Mouse (Mus musculus) left cerebral cortex, adult 18-20 months (tissue): ENCODE data around the gene Tsc2. TPM values are rescaled to one million over a fixed set of nuclear protein-coding genes. Genes with fewer than 3 reads are reported as not detected.

Source experiments
- DNase-seq, 2 experiments: peaks; one replicate each; pipeline ENCODE4 v3.0.0; 2021 to 2022; ENCODE audit warnings: low spot score in 2 of 2, mixed read lengths in 1 of 2
- total RNA-seq, 2 experiments: library from RNA; stranded (reverse); gene quantifications; 2 replicates each; pipeline ENCODE4 v1.2.3; 2021

The Tsc2 gene
- total RNA-seq, 2 experiments from 2014 or later = 136 to 153 TPM

DNA sequence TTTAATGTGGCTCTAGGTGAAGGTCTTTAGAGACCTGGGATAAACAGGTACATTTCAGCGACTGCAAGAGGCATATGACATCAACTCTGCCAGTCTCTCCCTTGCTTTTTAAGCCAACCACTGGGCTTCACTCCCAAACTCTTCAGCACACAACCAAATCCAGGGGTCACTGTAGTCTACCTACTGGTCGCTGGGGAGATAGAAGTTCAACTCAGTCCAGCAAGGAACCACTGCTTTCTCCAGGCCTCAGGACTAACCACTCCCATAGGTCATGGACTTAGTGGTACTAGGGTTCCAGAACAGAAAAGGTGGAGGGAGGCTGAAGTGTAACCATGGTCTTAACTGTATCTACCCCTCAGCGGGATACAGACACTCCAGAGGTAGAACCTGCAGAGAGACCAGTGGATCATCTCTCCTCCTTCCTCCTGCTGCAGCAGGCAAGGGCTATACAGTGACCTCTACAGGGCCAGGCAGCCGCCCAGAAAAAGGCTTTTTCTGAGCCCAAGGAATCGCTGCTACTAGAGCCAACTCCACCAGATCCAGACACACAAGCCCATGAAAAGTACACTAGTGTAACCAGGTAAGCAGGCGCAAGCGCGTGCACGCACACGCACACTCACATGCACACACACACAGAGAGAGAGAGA lies 16.4 kb upstream of the Tsc2 start:
- no peak for DNase-seq

GRCm38 (mm10) chr17:24647493-24647892 lies 15.1 kb upstream of the Tsc2 start:
- no peak for DNase-seq

DNA sequence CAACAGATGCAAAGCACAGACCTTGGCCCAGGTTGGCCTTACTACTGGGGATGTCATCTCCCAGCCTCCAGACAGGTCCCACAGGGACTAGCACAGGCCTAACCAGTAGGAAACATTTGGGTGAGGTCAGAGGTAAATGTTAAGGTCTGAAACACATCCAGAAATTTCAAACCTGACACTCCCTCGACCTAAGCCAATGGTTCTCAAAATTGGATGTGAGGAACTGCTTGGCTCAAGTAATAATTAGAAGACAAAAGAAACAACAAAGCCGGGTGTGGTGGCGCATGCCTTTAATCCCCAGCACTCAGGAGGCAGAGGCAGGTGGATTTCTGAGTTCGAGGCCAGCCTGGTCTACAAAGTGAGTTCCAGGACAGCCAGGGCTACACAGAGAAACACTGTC lies 14.0 kb upstream of the Tsc2 start:
- no peak for DNase-seq

DNA sequence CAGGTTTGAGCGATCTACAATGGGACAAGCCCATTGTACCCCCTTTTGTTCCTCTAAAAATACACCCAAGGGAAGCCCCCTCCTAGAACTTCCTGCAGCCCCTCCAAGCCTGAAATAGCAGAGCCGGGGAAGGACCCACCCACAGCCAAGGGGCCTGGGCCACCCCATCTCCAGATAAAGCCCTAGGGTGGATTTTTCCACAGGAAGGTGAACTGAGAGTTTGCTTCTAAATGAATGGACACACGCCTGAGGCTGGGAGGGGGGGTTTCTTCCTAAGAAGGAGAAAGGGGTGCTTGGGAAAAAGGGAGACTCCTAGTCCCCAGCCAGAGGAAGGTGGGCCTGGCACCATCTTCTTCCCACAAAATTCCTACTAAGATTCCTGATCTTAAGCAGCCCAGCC lies 13.5 kb upstream of the Tsc2 start:
- DNase-seq = no peak

DNA sequence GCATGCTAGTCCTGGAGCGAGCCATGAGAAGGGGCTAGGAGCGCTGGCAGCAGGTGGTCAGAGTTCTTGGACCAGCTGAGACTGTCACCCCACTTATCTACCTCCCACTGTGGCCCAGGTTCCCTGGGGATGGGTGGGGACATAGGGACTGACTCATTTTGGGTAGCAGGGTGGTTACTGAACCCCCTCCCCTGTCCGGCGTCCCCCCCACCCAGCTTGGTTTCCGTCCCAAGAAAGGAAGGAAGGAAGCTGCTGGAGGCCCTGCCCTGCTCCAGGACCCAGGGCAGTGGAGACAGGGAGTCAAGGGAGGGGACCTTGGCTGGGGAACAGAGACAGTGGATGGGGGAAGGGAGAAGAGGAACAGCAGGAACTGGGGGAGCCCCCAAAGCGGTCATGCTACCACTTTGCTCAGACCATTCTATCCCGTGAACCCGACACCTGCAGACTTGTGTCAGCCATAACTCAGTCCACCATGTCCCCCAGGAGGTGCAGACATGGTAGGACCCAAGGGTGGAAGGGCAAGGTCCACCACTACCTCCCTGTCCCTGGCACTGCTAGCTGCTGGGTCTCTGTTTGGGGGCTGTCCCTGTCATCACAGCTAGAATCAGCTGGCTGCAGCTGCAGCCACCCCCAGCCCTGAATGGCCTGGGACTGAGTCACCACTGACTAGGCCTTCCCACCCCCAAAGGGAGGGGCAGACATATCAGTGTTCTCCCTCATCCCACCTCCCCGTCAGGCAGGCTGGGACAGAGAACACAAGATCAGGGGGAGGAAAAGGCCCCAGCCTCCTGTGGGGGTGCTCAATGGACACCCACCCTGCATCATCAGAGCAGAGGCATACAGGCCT lies 12.7 kb upstream of the Tsc2 start:
- DNase-seq = no peak

- DNase-seq = no peak
Observed at GRCm38 (mm10) chr17:24644030-24644715, 11.7 kb upstream of the Tsc2 start.

DNA sequence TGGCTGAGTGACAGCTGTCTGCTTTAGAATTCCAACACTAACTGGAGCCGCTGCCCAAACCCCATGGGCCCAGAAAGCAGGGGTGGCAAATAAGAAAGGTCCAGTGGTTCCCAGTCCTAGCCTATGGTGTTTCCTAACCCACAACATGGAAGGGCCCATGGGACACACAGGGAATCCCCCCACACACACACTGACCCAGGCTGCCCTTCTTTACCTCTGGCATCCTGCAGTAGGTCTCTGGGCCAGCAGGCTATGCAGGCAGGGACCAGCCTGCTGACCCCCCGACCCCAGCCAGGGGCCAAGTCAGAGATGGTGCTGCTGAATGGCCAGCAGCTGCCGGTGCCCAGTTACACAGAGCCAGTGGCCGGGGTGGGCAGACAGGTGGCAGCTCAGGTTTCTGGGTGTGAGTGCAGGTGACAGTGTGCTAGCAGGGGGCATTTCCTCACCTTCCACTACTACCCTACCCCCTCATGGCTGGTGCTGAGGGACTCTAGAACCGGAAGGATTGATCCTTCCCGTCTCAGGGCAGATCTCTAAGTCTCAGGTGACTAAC lies 10.4 kb upstream of the Tsc2 start:
- DNase-seq = no peak

DNA sequence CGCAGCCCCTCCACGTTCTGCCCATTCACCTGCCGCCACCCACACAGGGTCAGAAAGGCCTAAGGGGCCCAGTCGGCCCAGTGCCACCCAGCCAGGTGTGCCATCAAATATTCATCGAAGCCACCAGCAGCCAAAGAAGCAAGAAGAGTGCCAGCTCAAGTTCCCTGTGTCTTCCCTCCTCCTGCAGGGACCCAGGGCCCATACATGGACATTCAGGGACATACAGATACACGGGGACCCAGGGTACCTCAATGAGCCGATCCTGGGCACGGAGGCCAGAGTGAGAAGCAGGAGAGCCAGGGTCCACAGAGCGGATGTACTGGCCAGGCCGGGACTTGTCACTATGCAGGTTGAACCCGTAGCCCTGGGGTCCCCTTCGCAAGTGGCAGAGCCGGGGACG lies 9.5 kb upstream of the Tsc2 start:
- no peak for DNase-seq

GRCm38 (mm10) chr17:24640581-24640980 lies 8.2 kb upstream of the Tsc2 start:
- no peak for DNase-seq

- DNase-seq = no peak
Observed at GRCm38 (mm10) chr17:24640119-24640518, 7.7 kb upstream of the Tsc2 start.

DNA sequence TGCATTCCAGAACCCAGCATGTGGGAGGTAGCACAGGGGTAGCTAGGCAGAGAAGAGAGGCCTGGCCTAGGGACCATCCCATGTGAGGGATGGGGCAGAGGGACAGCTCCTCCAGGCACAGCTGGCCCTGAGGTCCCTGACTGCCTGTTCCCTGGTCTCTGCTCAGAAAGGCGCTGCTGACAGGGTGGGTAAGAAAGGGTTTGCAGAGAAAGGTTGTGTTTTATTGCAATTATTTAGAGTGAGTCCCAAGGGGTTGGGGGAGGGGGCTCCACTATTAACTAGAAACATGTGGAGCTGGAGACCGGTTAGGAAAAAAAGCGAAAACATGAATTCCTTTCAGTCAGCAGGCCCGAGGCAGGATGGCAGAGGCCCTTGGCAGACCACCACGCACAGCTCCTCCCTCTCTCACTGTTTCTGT lies 7.2 kb upstream of the Tsc2 start:
- DNase-seq = no peak

- no peak for DNase-seq
Observed at GRCm38 (mm10) chr17:24638840-24639239, 6.4 kb upstream of the Tsc2 start.

DNA sequence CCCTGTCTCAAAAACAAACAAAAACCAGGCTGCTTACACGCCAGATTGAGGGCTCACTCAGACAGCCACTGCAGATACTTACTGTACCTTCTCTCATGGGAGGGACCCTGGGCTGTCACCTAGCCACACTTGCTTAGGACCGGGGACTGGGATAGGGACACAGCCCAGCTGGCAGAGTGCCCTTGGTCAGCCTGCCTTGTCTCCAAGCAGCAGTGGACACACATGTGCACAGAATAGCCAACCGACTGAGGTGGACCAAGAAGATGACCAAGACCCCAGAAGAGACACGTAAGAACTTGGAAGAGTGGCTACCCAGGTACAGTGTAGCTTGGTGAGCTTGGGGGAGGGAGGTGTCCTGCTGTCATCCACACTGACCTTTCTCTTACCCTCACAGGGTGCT lies 5.8 kb upstream of the Tsc2 start:
- no peak for DNase-seq

DNA sequence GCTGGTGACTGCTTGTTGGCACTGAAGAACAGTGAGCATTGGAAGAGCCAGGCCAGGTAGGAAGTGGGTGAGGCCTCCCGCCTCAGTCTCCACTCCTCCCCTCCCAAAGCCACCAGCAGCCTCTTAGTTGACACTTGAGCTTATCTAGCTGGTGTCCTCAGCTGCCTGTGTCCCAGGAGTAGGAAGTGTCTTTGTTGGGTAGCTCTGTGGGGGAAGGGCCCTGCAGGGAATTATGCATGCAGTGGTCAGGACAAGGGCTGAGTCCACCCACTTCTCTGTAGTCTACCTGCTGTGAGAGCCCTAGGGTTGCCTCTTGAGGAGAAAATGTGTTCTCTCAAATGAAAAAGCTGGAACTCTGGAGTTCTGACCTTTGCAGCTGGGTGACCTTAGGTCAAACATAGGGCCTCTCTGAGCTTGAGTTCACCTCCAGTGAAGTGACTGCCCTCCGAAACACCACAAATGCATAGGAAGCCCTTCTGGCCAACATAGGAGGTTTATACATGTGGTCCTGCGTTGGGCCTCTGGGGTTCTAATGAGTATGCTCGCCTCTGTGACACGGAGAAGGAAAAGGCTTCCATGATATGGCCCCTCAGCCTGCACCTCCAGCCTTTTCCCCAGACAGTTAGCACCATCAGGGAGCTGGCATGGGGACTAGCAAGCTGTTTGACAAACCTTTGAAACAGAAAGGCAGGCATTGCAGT lies 4.5 kb upstream of the Tsc2 start:
- DNase-seq = no peak

DNA sequence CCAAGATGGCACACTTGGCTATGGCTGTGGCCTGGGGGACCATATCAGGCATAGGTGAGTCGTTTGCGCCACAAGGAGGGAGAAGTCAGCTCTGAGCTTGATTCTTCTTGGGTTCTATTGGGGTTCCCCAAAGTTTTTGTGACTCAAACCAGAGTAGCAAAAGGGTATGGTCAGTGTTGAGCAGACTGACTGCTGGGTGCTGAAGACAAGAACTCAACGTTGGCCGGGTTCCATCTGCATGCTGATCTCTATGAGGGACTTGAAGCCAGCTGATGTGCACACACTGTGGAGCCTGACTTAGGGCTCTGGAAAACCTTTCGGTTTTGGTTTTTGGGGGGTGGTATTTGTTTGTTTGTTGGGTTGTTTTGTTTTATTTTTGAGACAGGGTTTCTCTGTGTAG lies 3.3 kb upstream of the Tsc2 start:
- no peak for DNase-seq

DNA sequence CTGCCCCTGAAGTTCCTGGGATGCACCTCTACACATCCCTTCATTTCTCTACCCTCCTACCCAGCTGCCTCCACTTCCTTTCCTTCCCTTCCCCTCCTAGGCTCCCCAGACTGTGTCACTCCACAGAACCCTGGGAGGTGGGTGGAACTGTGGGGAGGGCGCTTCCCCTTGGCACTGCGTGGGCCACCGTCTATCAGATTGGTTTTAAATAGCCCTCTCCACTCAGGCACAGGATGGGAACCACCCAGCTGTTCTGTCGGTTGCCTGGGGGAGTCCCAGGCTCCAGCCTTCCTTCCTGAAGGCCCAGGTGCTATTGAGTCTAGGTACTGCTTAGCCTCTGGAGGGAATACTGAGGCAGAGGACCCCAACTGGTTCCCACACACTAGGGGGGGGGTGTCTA lies 2.6 kb upstream of the Tsc2 start:
- peak in 1 of 2 experiments; percentile 45 for DNase-seq

GRCm38 (mm10) chr17:24633831-24634230 lies 1.4 kb upstream of the Tsc2 start:
- no peak for DNase-seq

DNA sequence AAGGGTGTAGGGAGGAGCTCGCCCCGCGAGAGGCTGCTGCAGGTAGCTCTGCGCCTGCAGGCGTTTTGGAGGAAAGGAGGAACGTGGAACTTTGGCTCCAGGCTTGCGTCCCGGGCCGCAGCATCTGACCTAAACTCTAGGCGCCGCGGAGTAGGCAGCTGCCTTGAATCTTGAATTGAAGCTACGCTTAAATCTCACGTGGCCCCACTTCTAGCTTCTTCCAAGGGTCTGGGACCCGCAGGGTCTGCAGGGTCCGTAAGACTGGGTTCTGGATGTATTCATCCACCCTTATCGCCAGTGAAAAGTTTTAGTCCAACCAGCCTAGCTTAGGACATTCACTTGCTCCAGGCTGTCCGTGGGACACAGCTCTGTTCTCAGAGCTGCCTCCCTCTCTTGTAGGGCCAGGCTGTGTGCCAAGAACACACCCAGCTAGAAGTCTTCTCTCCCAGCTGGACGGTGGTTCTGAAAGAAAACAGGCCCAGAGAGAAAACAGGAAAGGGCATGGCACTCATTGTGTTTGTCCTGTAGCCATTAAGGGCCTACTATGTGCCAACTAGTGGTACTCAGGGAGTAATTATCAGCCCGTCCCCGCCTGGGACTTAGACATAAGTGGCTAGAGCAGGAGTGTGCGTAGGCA lies 501 bp upstream of the Tsc2 start:
- DNase-seq = peak in 1 of 2 experiments; percentile 29

DNA sequence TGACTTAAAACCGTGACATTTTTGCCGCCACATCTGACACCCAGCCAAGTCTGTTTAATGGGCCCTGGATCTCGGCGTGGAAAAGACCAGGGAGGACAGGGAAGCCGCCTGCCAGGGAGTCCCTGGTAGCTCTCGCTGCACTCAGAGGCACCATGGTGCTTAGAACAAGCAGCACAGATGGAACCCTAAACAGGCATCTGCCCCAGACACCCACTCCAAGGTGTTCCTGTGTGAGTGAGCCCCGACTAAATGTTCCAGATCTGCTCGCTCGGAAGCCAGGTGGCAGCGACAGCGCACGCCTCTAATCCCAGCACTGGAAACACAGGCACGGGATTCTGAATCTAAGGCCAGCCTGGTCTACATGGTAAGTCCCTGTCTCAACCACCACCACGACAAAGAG lies 2.4 kb downstream of the Tsc2 start:
- DNase-seq = peak; percentile 30 to 43

DNA sequence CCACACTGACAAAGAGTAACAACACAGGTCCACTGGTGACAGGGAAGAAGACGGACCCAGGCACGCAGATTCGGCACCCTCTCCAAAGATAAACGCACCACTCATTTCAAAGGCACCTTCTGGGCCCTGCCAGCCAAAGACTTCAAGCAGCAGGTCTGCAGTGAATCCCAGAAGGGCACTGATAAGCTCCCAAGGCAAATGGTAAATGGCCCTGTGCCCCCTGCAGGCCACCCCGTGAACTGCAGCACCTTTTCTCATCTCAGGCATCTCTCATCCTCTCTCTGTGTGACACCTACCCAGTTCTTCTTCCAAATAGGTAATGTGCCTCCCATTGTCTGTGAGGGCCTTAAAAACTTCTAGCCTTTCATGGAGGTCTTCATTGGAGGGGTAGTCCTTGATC lies 3.8 kb downstream of the Tsc2 start:
- DNase-seq = peak; percentile 69 to 71

DNA sequence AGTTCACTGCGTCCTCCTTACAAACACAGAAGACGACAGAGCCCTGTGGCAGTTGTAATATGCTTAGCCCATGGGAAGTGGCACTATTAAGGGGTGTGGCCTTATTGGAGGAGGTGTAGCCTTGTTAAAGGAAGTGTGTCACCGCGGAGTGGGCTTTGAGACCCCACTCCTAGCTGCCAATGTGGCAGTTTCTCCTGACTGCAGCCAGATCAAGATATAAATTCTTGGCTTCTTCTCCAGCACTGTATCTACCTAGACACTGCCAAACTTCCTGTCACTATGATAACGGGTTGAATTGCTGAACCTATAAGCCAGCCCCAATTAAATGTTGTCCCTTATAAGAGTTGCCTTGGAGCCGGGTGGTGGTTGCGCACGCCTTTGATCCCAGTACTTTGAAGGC lies 7.0 kb downstream of the Tsc2 start:
- DNase-seq = no peak
